Mouse (Mus musculus): ENCODE data around the gene Bcas2.

GRCm38 (mm10) chr3:103142366-103142765 lies 29.1 kb upstream of the Bcas2 start:
- TF ChIP-seq CTCF (IDR thresholded peaks at IDR 0.05; ENCODE audit: low read depth) (no peak), EP300 (optimal IDR thresholded peaks at IDR 0.05) (no peak)
